Mouse (Mus musculus) stomach, embryonic 16.5 days (tissue): ENCODE measurements around the gene Exoc3l. TPM values are rescaled to one million over a fixed set of nuclear protein-coding genes. Genes with fewer than 3 reads are reported as not detected.

Experiments used
- ATAC-seq: fragments of 200-750 bp; cut with Nextera tagmentation; 2 replicates; pipeline ENCODE4 v1.8.0; 2017; ENCODE audit warnings: moderate number of reproducible peaks, moderate TSS enrichment; ENCODE audit not compliant: insufficient read depth, low FRiP score
- H3K27ac ChIP-seq: fragments of 300-500 bp; sonication (generic); 2 replicates; pipeline ENCODE4 v1.5.1; 2014; ENCODE audit warnings: low read length
- H3K27me3 ChIP-seq: fragments of 300-500 bp; sonication (generic); 2 replicates; pipeline ENCODE4 v1.6.1; 2014; ENCODE audit warnings: low read length, control low read depth, mixed read lengths; ENCODE audit not compliant: control insufficient read depth, insufficient read depth
- H3K36me3 ChIP-seq: fragments of 300-500 bp; sonication (generic); 2 replicates; pipeline ENCODE4 v1.6.1; 2014; ENCODE audit warnings: low read length; ENCODE audit not compliant: control insufficient read depth, insufficient read depth
- H3K4me1 ChIP-seq: fragments of 300-500 bp; sonication (generic); 2 replicates; pipeline ENCODE4 v1.6.1; 2014; ENCODE audit warnings: low read length, control low read depth, mixed read lengths; ENCODE audit not compliant: control insufficient read depth, insufficient read depth
- H3K4me2 ChIP-seq: fragments of 300-500 bp; sonication (generic); 2 replicates; pipeline ENCODE4 v1.6.1; 2014; ENCODE audit warnings: low read depth, low read length, mixed read lengths
- H3K4me3 ChIP-seq: fragments of 300-500 bp; sonication (generic); replicated peaks from 2 replicates; pipeline ENCODE4 v1.5.1; 2014; ENCODE audit warnings: mild to moderate bottlenecking, low read length
- H3K9ac ChIP-seq: fragments of 300-500 bp; sonication (generic); 2 replicates; pipeline ENCODE4 v1.6.1; 2014; ENCODE audit warnings: low read length
- H3K9me3 ChIP-seq: fragments of 300-500 bp; sonication (generic); replicated peaks from 2 replicates; pipeline ENCODE4 v1.6.1; 2016; ENCODE audit warnings: low read length, control low read depth; ENCODE audit not compliant: control insufficient read depth
- WGBS: fragments of 180-500 bp; shearing (Covaris S2); extraction: QIAGEN DNeasy Blood & Tissue Kit; methylation state at CpG from one replicate; pipeline ENCODE4 v1.1.7; 2014; 5-methylcytosine and 5-hydroxymethylcytosine counted together
- polyA plus RNA-seq: library from polyadenylated mRNA; unstranded; fragments of >200 nt; fragmentation: Nextera tagmentation; extraction: Ambion mirVana; gene quantifications from 2 replicates; pipeline ENCODE4 v1.2.1, GENCODE M21; 2015

The Exoc3l gene
- polyA plus RNA-seq, 1 experiment from 2014 or later, result 11.9 TPM

- H3K27ac ChIP-seq, result no peak within 1 kb of the TSS
- WGBS, result under 1% methylated on average over 42 of the region's 42 CpGs
Observed at GRCm38 (mm10) chr8:105269461-105269947, 26.4 kb downstream of the Exoc3l start, which contains the start of gene Hsf4. TSS of gene Hsf4 (plus strand) at chr8:105269801.

GRCm38 (mm10) chr8:105269075-105269458 is 26.8 kb downstream of the Exoc3l start:
- Histone ChIP-seq H3K27ac (no peak overlapping the region), H3K27me3 (peaks cover 69% of the 10 kb centered on the region), H3K36me3 (no peaks in the 10 kb centered on the region), H3K9me3 (no peaks in the 10 kb centered on the region), H3K4me2 (peak overlapping the region; percentile 69), H3K9ac (peak overlapping the region; percentile 61), H3K4me1 (peaks cover 33% of the 10 kb centered on the region), H3K4me3 (peak overlapping the region; percentile 49)
- WGBS, result 8% methylated on average over 10 of the region's 10 CpGs
- ATAC-seq, result no peak

More at GRCm38 (mm10) chr8:105269461-105269947, 26.4 kb downstream of the Exoc3l start, which contains the start of gene Hsf4:
- Histone ChIP-seq H3K4me3 (peak within 1 kb of the TSS; percentile 49), H3K27me3 (peaks cover 74% of the 10 kb centered on the region), H3K4me2 (peak within 1 kb of the TSS; percentile 69), H3K9ac (peak within 1 kb of the TSS; percentile 61), H3K4me1 (peaks cover 33% of the 10 kb centered on the region), H3K36me3 (no peaks in the 10 kb centered on the region), H3K9me3 (no peaks in the 10 kb centered on the region)
- ATAC-seq, result peak; percentile 58; the same call in 1 of the 2 replicates

GRCm38 (mm10) chr8:105268342-105269074 is 27.4 kb downstream of the Exoc3l start:
- H3K4me1 ChIP-seq, result peaks cover 36% of the 10 kb centered on the region
- no peaks in the 10 kb centered on the region for H3K9me3 ChIP-seq
- peak; percentile 26; the same call in 1 of the 2 replicates for ATAC-seq
- WGBS, result 4% methylated on average over 65 of the region's 65 CpGs
- H3K9ac ChIP-seq, result peak overlapping the region; percentile 61
- H3K27ac ChIP-seq, result no peak overlapping the region
- H3K4me3 ChIP-seq, result peak overlapping the region; percentile 49
- peak overlapping the region; percentile 69 for H3K4me2 ChIP-seq
- H3K36me3 ChIP-seq, result no peaks in the 10 kb centered on the region
- H3K27me3 ChIP-seq, result peaks cover 67% of the 10 kb centered on the region

- Histone ChIP-seq H3K9me3 (no peaks in the 10 kb centered on the region), H3K4me3 (no peak overlapping the region), H3K9ac (no peak overlapping the region), H3K4me1 (peaks cover 36% of the 10 kb centered on the region), H3K4me2 (no peak overlapping the region), H3K36me3 (no peaks in the 10 kb centered on the region), H3K27me3 (peaks cover 57% of the 10 kb centered on the region), H3K27ac (no peak overlapping the region)
- WGBS, result 45% methylated on average over 13 of the region's 13 CpGs
- no peak for ATAC-seq
Observed at GRCm38 (mm10) chr8:105266775-105267174, 29.1 kb downstream of the Exoc3l start.

- peaks cover 40% of the 10 kb centered on the region for H3K27me3 ChIP-seq
- H3K4me1 ChIP-seq, result peaks cover 29% of the 10 kb centered on the region
- 10% methylated on average over 10 of the region's 10 CpGs for WGBS
- no peaks in the 10 kb centered on the region for H3K36me3 ChIP-seq
- peak overlapping the region; percentile 72 for H3K9ac ChIP-seq
- peak overlapping the region; percentile 94 for H3K4me2 ChIP-seq
- H3K27ac ChIP-seq, result no peak overlapping the region
- H3K9me3 ChIP-seq, result no peaks in the 10 kb centered on the region
- H3K4me3 ChIP-seq, result peak overlapping the region; percentile 67
- no peak for ATAC-seq
Observed at GRCm38 (mm10) chr8:105265128-105265527, 30.8 kb downstream of the Exoc3l start.

- Histone ChIP-seq H3K4me3 (peak within 1 kb of the TSS; percentile 67), H3K4me1 (peaks cover 29% of the 10 kb centered on the region), H3K27ac (no peak within 1 kb of the TSS), H3K9ac (peak within 1 kb of the TSS; percentile 72), H3K4me2 (peak within 1 kb of the TSS; percentile 94), H3K27me3 (peaks cover 35% of the 10 kb centered on the region), H3K9me3 (no peaks in the 10 kb centered on the region), H3K36me3 (no peaks in the 10 kb centered on the region)
- peak; percentile 77 for ATAC-seq
- 1% methylated on average over 54 of the region's 54 CpGs for whole genome bisulfite sequencing
Observed at GRCm38 (mm10) chr8:105264024-105264982, 31.6 kb downstream of the Exoc3l start, which contains the start of the genes Tradd and Fbxl8. TSS of gene Tradd (minus strand) at chr8:105264609. TSS of gene Fbxl8 (plus strand) at chr8:105264648.

- Histone ChIP-seq H3K27ac (no peak overlapping the region), H3K4me2 (peak overlapping the region; percentile 94), H3K4me3 (peak overlapping the region; percentile 67), H3K9ac (no peak overlapping the region), H3K4me1 (peaks cover 25% of the 10 kb centered on the region), H3K36me3 (no peaks in the 10 kb centered on the region), H3K9me3 (no peaks in the 10 kb centered on the region), H3K27me3 (peaks cover 30% of the 10 kb centered on the region)
- ATAC-seq, result no peak
- WGBS, result 45% methylated on average over 16 of the region's 16 CpGs
Observed at GRCm38 (mm10) chr8:105263244-105263912, 32.5 kb downstream of the Exoc3l start.

- peaks cover 22% of the 10 kb centered on the region for H3K4me1 ChIP-seq
- no peak overlapping the region for H3K27ac ChIP-seq
- no peaks in the 10 kb centered on the region for H3K9me3 ChIP-seq
- ATAC-seq, result no peak
- H3K4me2 ChIP-seq, result no peak overlapping the region
- H3K27me3 ChIP-seq, result peaks cover 14% of the 10 kb centered on the region
- no peak overlapping the region for H3K9ac ChIP-seq
- WGBS, result 84% methylated on average over 12 of the region's 12 CpGs
- no peak overlapping the region for H3K4me3 ChIP-seq
- H3K36me3 ChIP-seq, result no peaks in the 10 kb centered on the region
Observed at GRCm38 (mm10) chr8:105261326-105261980, 34.4 kb downstream of the Exoc3l start.
